Mouse (Mus musculus) naive thymus-derived CD4-positive, alpha-beta T cell, adult 2 months (primary cell): Measurements from ENCODE around the gene Olfr735.

Experiments
- DNase-seq: peaks from one replicate; pipeline ENCODE4 v3.0.0-alpha.2; 2011; ENCODE audit warnings: low read depth

The Olfr735 gene

GRCm38 (mm10) chr14:50348796-50349195 lies at the start of gene Olfr735:
TSS of gene Olfr735 (minus strand) at chr14:50348872.
- no peak for DNase-seq

GRCm38 (mm10) chr14:50380863-50381262 lies 32.2 kb upstream of the Olfr735 start, which contains the start of gene Olfr736:
TSS of gene Olfr736 (plus strand) at chr14:50381163.
- DNase-seq = no peak

GRCm38 (mm10) chr14:50363561-50363960 lies 14.9 kb upstream of the Olfr735 start:
- DNase-seq = no peak

GRCm38 (mm10) chr14:50360480-50360879 lies 11.8 kb upstream of the Olfr735 start:
- DNase-seq = no peak

GRCm38 (mm10) chr14:50357593-50357992 lies 8.9 kb upstream of the Olfr735 start, which contains the start of gene Tlr11:
TSS of gene Tlr11 (plus strand) at chr14:50357914.
- no peak for DNase-seq

GRCm38 (mm10) chr14:50356725-50357124 lies 8.1 kb upstream of the Olfr735 start:
- no peak for DNase-seq

- DNase-seq = no peak
These were observed 3.8 kb upstream of the Olfr735 start for GRCm38 (mm10) chr14:50352438-50352837.

GRCm38 (mm10) chr14:50326661-50327060 lies 22.0 kb downstream of the Olfr735 start, which contains the start of gene Olfr734:
TSS of gene Olfr734 (minus strand) at chr14:50326761.
- no peak for DNase-seq

- no peak for DNase-seq
These were observed 47.2 kb downstream of the Olfr735 start, which contains the start of gene Olfr733 for GRCm38 (mm10) chr14:50301422-50301821. TSS of gene Olfr733 (minus strand) at chr14:50301522.
